Mouse (Mus musculus) forebrain, embryonic 11.5 days (tissue): Measurements from ENCODE around the gene Maml3. TPM values are rescaled to one million over a fixed set of nuclear protein-coding genes. Genes with fewer than 3 reads are reported as not detected.
A peak's percentile ranks its signal among the peaks of the same experiment; 100 is the strongest.

Experiments used
- ATAC-seq: fragments of 200-750 bp; cut with Nextera tagmentation; replicated peaks from 2 replicates; pipeline ENCODE4 v1.8.0; 2017; ENCODE audit warnings: moderate TSS enrichment; ENCODE audit not compliant: low FRiP score
- DNase-seq: peaks from one replicate; pipeline ENCODE4 v3.0.0-alpha.2; 2017; ENCODE audit warnings: low spot score
- H3K27ac ChIP-seq: fragments of 300-500 bp; sonication (generic); 2 replicates; pipeline ENCODE4 v1.5.1; 2014; ENCODE audit warnings: low read depth, low read length
- H3K27me3 ChIP-seq: fragments of 300-500 bp; sonication (generic); 2 replicates; pipeline ENCODE4 v1.6.1; 2014; ENCODE audit warnings: mild to moderate bottlenecking, low read length, mixed read lengths; ENCODE audit not compliant: control insufficient read depth, insufficient read depth
- H3K36me3 ChIP-seq: fragments of 300-500 bp; sonication (generic); 2 replicates; pipeline ENCODE4 v1.6.1; 2014; ENCODE audit warnings: mild to moderate bottlenecking, low read length, moderate library complexity, mixed read lengths; ENCODE audit not compliant: control insufficient read depth, insufficient read depth
- H3K4me1 ChIP-seq: fragments of 300-500 bp; sonication (generic); replicated peaks from 2 replicates; pipeline ENCODE4 v1.6.1; 2014; ENCODE audit warnings: low read length, mixed read lengths; ENCODE audit not compliant: control insufficient read depth, insufficient read depth
- H3K4me2 ChIP-seq: fragments of 300-500 bp; sonication (generic); 2 replicates; pipeline ENCODE4 v1.6.1; 2014; ENCODE audit warnings: low read depth, mild to moderate bottlenecking, low read length, moderate library complexity, mixed read lengths; ENCODE audit not compliant: severe bottlenecking
- H3K4me3 ChIP-seq: fragments of 300-500 bp; sonication (generic); 2 replicates; pipeline ENCODE4 v1.5.1; 2014; ENCODE audit warnings: low read depth, low read length
- H3K9ac ChIP-seq: fragments of 300-500 bp; sonication (generic); 2 replicates; pipeline ENCODE4 v1.6.1; 2014; ENCODE audit warnings: low read length
- H3K9me3 ChIP-seq: fragments of 300-500 bp; sonication (generic); 2 replicates; pipeline ENCODE4 v1.6.1; 2016; ENCODE audit warnings: low read length, mixed read lengths; ENCODE audit not compliant: control insufficient read depth
- WGBS: fragments of 180-500 bp; shearing (Covaris S2); extraction: QIAGEN DNeasy Blood & Tissue Kit; methylation state at CpG from one replicate; pipeline ENCODE4 v1.1.7; 2014; 5-methylcytosine and 5-hydroxymethylcytosine counted together
- polyA plus RNA-seq: library from polyadenylated mRNA; unstranded; fragments of >200 nt; fragmentation: Nextera tagmentation; extraction: Ambion mirVana; gene quantifications from 2 replicates; pipeline ENCODE4 v1.2.1, GENCODE M21; 2014

Maml3 gene
- polyA plus RNA-seq, 1 experiment from 2014 or later = 7.5 TPM

DNA sequence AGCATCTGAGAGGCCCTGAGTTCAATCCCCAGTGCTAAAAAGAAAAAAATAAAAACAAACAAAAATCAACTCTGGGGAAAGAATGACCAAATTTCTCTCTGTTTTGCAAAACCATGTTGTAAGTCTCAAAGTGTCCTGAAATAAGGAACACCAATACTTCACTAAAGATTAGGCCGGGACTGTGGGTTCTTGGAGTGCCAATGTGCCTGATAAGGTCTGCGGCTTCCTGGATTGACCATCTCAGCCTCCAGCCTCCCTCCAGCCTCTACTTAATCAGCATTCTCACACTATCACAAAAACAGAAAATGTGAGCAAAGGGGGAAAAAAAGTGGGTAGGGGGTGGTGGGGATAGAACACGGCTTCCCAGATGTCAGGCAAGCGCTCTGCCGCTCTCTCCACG lies 30.9 kb downstream of the Maml3 start:
- no peaks in the 10 kb centered on the region for H3K36me3 ChIP-seq
- H3K4me3 ChIP-seq = no peak overlapping the region
- DNase-seq = no peak
- H3K9ac ChIP-seq = no peak overlapping the region
- H3K4me2 ChIP-seq = no peak overlapping the region
- peaks cover 29% of the 10 kb centered on the region for H3K4me1 ChIP-seq
- 59% methylated on average over 6 of the region's 6 CpGs for WGBS
- H3K27me3 ChIP-seq = no peaks in the 10 kb centered on the region; the same call in 1 of the 2 replicates
- H3K9me3 ChIP-seq = no peaks in the 10 kb centered on the region
- no peak overlapping the region for H3K27ac ChIP-seq
- ATAC-seq = no peak

DNA sequence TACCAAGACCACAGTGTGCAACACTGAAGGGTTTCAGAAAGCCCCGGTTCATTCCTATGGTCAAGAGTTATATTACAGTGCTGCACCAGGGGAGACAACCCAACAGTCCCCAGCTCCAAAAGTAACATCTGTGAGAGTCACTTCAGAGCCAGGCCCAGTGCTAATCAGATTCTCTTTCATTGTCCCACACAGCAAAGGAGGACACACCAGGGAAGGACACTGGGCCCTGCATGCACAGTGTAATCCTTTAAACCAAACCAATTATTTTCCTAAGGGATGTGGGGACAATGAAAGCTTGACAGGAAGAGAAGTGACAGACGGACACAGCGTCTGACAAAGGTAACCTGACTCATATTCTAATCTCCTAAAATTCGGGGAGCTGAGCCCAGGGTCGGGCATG lies 32.9 kb downstream of the Maml3 start:
- ATAC-seq = no peak; the same call in 1 of the 2 replicates
- H3K9me3 ChIP-seq = no peaks in the 10 kb centered on the region
- H3K27ac ChIP-seq = no peak overlapping the region
- peaks cover 31% of the 10 kb centered on the region for H3K4me1 ChIP-seq
- H3K9ac ChIP-seq = no peak overlapping the region
- no peaks in the 10 kb centered on the region for H3K36me3 ChIP-seq
- no peak overlapping the region for H3K4me3 ChIP-seq
- no peaks in the 10 kb centered on the region; the same call in 1 of the 2 replicates for H3K27me3 ChIP-seq
- no peak for DNase-seq
- H3K4me2 ChIP-seq = no peak overlapping the region
- 8% methylated on average over 5 of the region's 5 CpGs for WGBS

GRCm38 (mm10) chr3:52070163-52070478 lies 34.8 kb downstream of the Maml3 start:
- Histone ChIP-seq H3K27ac (peak overlapping the region; percentile 59), H3K27me3 (no peaks in the 10 kb centered on the region; the same call in 1 of the 2 replicates), H3K4me2 (peak overlapping the region; percentile 51), H3K36me3 (no peaks in the 10 kb centered on the region), H3K4me1 (peaks cover 29% of the 10 kb centered on the region), H3K9me3 (no peaks in the 10 kb centered on the region), H3K9ac (peak overlapping the region; percentile 43; the same call in 1 of the 2 replicates), H3K4me3 (peak overlapping the region; percentile 18; the same call in 1 of the 2 replicates)
- DNase-seq (no peak), ATAC-seq (peak; percentile 16; the same call in 1 of the 2 replicates)
- 2% methylated on average over 4 of the region's 4 CpGs for whole genome bisulfite sequencing

- Histone ChIP-seq H3K4me2 (peak overlapping the region; percentile 51), H3K9ac (peak overlapping the region; percentile 43), H3K4me1 (peaks cover 29% of the 10 kb centered on the region), H3K9me3 (no peaks in the 10 kb centered on the region), H3K4me3 (peak overlapping the region; percentile 18; the same call in 1 of the 2 replicates), H3K36me3 (no peaks in the 10 kb centered on the region), H3K27ac (peak overlapping the region; percentile 59), H3K27me3 (no peaks in the 10 kb centered on the region; the same call in 1 of the 2 replicates)
- peak; percentile 65; the same call in 1 of the 2 replicates for ATAC-seq
- DNase-seq = peak; percentile 78
- 8% methylated on average over 25 of the region's 25 CpGs for WGBS
Observed at GRCm38 (mm10) chr3:52069304-52070162, 35.3 kb downstream of the Maml3 start.

- Histone ChIP-seq H3K27me3 (no peaks in the 10 kb centered on the region; the same call in 1 of the 2 replicates), H3K27ac (no peak overlapping the region), H3K4me3 (no peak overlapping the region), H3K4me2 (no peak overlapping the region), H3K9ac (no peak overlapping the region), H3K36me3 (no peaks in the 10 kb centered on the region), H3K9me3 (no peaks in the 10 kb centered on the region), H3K4me1 (peaks cover 29% of the 10 kb centered on the region)
- DNase-seq (no peak), ATAC-seq (no peak)
- WGBS = 63% methylated on average over 3 of the region's 3 CpGs
Observed at GRCm38 (mm10) chr3:52068885-52069284, 36.0 kb downstream of the Maml3 start.

DNA sequence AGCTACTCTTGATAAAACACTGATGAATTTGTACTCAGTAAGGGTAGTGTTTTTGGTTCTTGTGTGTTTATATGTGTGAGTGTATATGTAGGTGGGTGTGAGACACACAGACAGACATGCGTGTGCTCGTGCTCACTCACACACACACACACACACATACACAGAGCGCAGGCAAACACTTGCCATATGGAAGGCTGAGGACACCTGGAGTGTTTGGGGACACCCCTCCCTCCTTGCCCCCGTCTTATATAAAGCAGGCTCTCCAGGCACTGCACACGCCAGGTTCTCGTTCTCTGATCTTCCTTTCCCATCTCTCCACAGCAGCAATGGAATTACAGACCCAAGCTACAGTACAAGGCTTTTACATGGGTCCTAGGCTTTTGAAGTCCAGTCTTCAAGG lies 37.7 kb downstream of the Maml3 start:
- WGBS = 77% methylated on average over 6 of the region's 6 CpGs
- H3K4me2 ChIP-seq = no peak overlapping the region
- H3K36me3 ChIP-seq = no peaks in the 10 kb centered on the region
- H3K27ac ChIP-seq = no peak overlapping the region
- no peak overlapping the region for H3K9ac ChIP-seq
- no peak for ATAC-seq
- no peaks in the 10 kb centered on the region for H3K9me3 ChIP-seq
- no peaks in the 10 kb centered on the region; the same call in 1 of the 2 replicates for H3K27me3 ChIP-seq
- H3K4me3 ChIP-seq = no peak overlapping the region
- peaks cover 30% of the 10 kb centered on the region for H3K4me1 ChIP-seq
- DNase-seq = no peak

- H3K9ac ChIP-seq = no peak overlapping the region
- H3K9me3 ChIP-seq = no peaks in the 10 kb centered on the region
- DNase-seq = no peak
- 65% methylated on average over 3 of the region's 3 CpGs for WGBS
- no peaks in the 10 kb centered on the region for H3K36me3 ChIP-seq
- ATAC-seq = no peak
- no peaks in the 10 kb centered on the region; the same call in 1 of the 2 replicates for H3K27me3 ChIP-seq
- H3K4me2 ChIP-seq = no peak overlapping the region
- no peak overlapping the region for H3K27ac ChIP-seq
- H3K4me3 ChIP-seq = no peak overlapping the region
- peaks cover 27% of the 10 kb centered on the region for H3K4me1 ChIP-seq
Observed at GRCm38 (mm10) chr3:52066142-52066541, 38.7 kb downstream of the Maml3 start.

DNA sequence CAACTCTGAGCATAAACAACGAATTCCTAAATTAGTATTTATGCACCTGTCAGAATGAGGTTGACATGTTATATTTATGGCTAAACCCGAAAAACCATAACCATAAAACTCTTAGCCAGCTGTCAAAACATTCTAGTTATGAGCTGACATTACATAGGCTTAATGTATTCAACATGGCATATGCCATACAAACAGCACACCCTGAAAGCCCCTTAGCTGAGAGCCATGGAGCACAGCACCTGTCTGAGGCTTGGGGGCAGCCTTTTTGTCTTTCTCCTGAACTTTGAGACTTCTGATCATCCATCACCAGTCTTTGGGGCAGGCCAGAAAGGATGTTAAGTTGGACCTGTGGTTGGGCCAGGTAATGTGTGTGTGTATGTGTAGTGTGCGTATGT lies 41.6 kb downstream of the Maml3 start:
- Histone ChIP-seq H3K4me3 (no peak overlapping the region), H3K4me2 (no peak overlapping the region), H3K27ac (no peak overlapping the region), H3K27me3 (no peaks in the 10 kb centered on the region), H3K9ac (no peak overlapping the region), H3K36me3 (no peaks in the 10 kb centered on the region), H3K9me3 (no peaks in the 10 kb centered on the region), H3K4me1 (peaks cover 16% of the 10 kb centered on the region)
- DNase-seq (no peak), ATAC-seq (no peak)
- 89% methylated on average over 3 of the region's 3 CpGs for WGBS
